Comparison of ENCODE assay signal across 8 mouse cellular contexts in the genomic region with DNA sequence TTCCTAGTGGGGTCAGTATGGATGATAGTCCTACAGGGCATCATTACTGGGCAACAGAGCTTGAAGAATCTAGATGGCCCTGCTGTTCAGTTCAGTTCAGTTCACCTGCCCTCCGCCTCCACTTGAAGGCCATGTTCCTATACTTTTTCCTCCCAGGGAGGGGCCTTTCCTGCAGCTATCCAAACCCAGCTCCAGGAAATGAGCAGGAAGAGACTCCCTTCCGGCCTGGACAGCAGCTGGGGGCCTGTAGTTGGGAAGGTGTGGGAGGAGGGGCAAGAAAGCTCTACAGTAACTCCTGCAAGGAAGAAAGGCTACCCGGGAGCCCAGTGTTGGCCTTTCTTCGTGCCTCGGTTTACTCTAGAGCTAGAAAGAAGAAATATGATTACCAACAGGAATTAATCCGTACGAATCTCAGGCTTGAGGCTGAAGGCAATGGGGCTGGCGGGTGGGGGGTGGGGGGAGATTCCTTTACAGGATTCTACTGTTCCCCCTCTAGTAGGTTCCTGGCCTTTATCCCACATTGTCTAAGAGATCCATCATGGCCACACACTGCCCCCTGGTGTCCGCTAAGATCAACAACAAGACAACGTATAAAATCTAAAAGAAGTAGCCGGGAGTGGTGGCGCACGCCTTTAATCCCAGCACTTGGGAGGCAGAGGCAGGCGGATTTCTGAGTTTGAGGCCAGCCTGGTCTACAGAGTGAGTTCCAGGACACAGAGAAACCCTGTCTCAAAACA. TPM values are rescaled to one million over a fixed set of nuclear protein-coding genes. Genes with fewer than 3 reads are reported as not detected.
DNase-seq lines count a peak whose midpoint lies in the region; ATAC-seq and TF ChIP-seq lines count a peak whose summit lies in the region.

No protein-coding gene starts in this region.

- H3K4me1 ChIP-seq in forebrain, postnatal 0 days (ENCODE audit: insufficient read depth), result peaks cover 9% of the 10 kb centered on the region
- peaks cover 20% of the 10 kb centered on the region for H3K4me1 ChIP-seq in forebrain, embryonic 13.5 days
- peaks cover 13% of the 10 kb centered on the region for H3K4me1 ChIP-seq in hindbrain, embryonic 14.5 days (replicated peaks; ENCODE audit: control insufficient read depth, insufficient read depth, low read length)

- H3K9me3 ChIP-seq in forebrain, postnatal 0 days (ENCODE audit: low read length), result no peaks in the 10 kb centered on the region
- H3K9me3 ChIP-seq in forebrain, embryonic 13.5 days (replicated peaks), result no peaks in the 10 kb centered on the region
- no peaks in the 10 kb centered on the region for H3K9me3 ChIP-seq in hindbrain, embryonic 14.5 days (ENCODE audit: control insufficient read depth, low read length)

- H3K4me2 ChIP-seq in forebrain, postnatal 0 days (ENCODE audit: low read depth), result no peak overlapping the region
- no peak overlapping the region for H3K4me2 ChIP-seq in forebrain, embryonic 13.5 days
- H3K4me2 ChIP-seq in hindbrain, embryonic 14.5 days (replicated peaks), result peak overlapping the region; percentile 97; the same call in 1 of the 2 replicates

- H3K4me3 ChIP-seq in forebrain, postnatal 0 days (ENCODE audit: low read depth, low read length), result no peak overlapping the region
- H3K4me3 ChIP-seq in forebrain, embryonic 13.5 days, result no peak overlapping the region
- no peak overlapping the region for H3K4me3 ChIP-seq in hindbrain, embryonic 14.5 days (replicated peaks; ENCODE audit: low read length)

- no peak for ATAC-seq in forebrain, postnatal 0 days
- no peak for ATAC-seq in forebrain, embryonic 13.5 days
- no peak for ATAC-seq in hindbrain, embryonic 14.5 days (ENCODE audit: low FRiP score)

- DNase-seq in forebrain, postnatal 0 days, result peak; percentile 78
- DNase-seq in adrenal gland, postnatal 36 days, result peak; percentile 63 to 79
- DNase-seq in forelimb bud, embryonic 11.5 days (ENCODE audit: low read depth, low spot score), result peak; percentile 73
- DNase-seq in hindbrain, embryonic 14.5 days (ENCODE audit: low spot score), result no peak
- peak; percentile 60 to 73 for DNase-seq in left cerebral cortex, adult 18-20 months (ENCODE audit: low spot score in 2 of 2)
- DNase-seq in mesoderm, embryonic 11.5 days (ENCODE audit: low read depth, low spot score), result peak; percentile 85
- peak; percentile 52 for DNase-seq in testis, postnatal 14 days (ENCODE audit: low spot score)

- H3K9ac ChIP-seq in forebrain, postnatal 0 days, result no peak overlapping the region
- no peak overlapping the region for H3K9ac ChIP-seq in forebrain, embryonic 13.5 days
- H3K9ac ChIP-seq in hindbrain, embryonic 14.5 days, result no peak overlapping the region

- no peak overlapping the region for H3K27ac ChIP-seq in forebrain, postnatal 0 days (ENCODE audit: low read depth, low read length)
- H3K27ac ChIP-seq in forebrain, embryonic 13.5 days, result no peak overlapping the region
- no peak overlapping the region for H3K27ac ChIP-seq in hindbrain, embryonic 14.5 days

- WGBS in forebrain, postnatal 0 days, result 38% methylated on average over 14 of the region's 14 CpGs
- WGBS in forebrain, embryonic 13.5 days, result 37% methylated on average over 14 of the region's 14 CpGs
- 33% methylated on average over 14 of the region's 14 CpGs for WGBS in hindbrain, embryonic 14.5 days

- peaks cover 15% of the 10 kb centered on the region for H3K27me3 ChIP-seq in forebrain, postnatal 0 days (ENCODE audit: insufficient read depth, low read length)
- H3K27me3 ChIP-seq in forebrain, embryonic 13.5 days, result peaks cover 51% of the 10 kb centered on the region
- peaks cover 27% of the 10 kb centered on the region for H3K27me3 ChIP-seq in hindbrain, embryonic 14.5 days (ENCODE audit: control insufficient read depth, insufficient read depth, low read length)

- peak; percentile 70 for TF ChIP-seq CTCF in forebrain, postnatal 0 days (IDR thresholded peaks at IDR 0.05; ENCODE audit: low read depth)

- H3K36me3 ChIP-seq in forebrain, postnatal 0 days (ENCODE audit: insufficient read depth), result no peaks in the 10 kb centered on the region
- H3K36me3 ChIP-seq in forebrain, embryonic 13.5 days (ENCODE audit: poor library complexity, severe bottlenecking), result no peaks in the 10 kb centered on the region
- no peaks in the 10 kb centered on the region for H3K36me3 ChIP-seq in hindbrain, embryonic 14.5 days (replicated peaks; ENCODE audit: control insufficient read depth, insufficient read depth)

RNA-seq across cellular contexts. Expression of a gene that starts 2.6 kb away (rescaled TPM):
- 42.9 and 46.0 TPM in 2 replicates for total RNA-seq in forebrain, postnatal 0 days (2014; rRNA removed)
- 93.4 and 102 TPM in 2 replicates for polyA plus RNA-seq in forebrain, postnatal 0 days (2015; fragmentation: Nextera tagmentation; extraction: Ambion mirVana)
- polyA plus RNA-seq in forebrain, embryonic 13.5 days (2015; fragmentation: Nextera tagmentation; extraction: Ambion mirVana), result 43.9 and 55.3 TPM in 2 replicates
- total RNA-seq in adrenal gland, postnatal 36 days (2021), result 10 to 100 TPM; 39.5 to 61.8 TPM
- 102 and 117 TPM in 2 replicates for polyA plus RNA-seq in hindbrain, embryonic 14.5 days (2014; fragmentation: Nextera tagmentation; extraction: Ambion mirVana)
- 10 to 100 TPM; 31.4 to 37.8 TPM for total RNA-seq in left cerebral cortex, adult 18-20 months (2021)

RNA-seq across cellular contexts. Expression of a gene that starts 5.1 kb away (rescaled TPM):
- 71.7 and 75.8 TPM in 2 replicates for total RNA-seq in forebrain, postnatal 0 days (2014; rRNA removed)
- 135 and 138 TPM in 2 replicates for polyA plus RNA-seq in forebrain, postnatal 0 days (2015; fragmentation: Nextera tagmentation; extraction: Ambion mirVana)
- polyA plus RNA-seq in forebrain, embryonic 13.5 days (2015; fragmentation: Nextera tagmentation; extraction: Ambion mirVana), result 92.6 and 109 TPM in 2 replicates
- 100 to 1,000 TPM in 1 of 2 experiments, 10 to 100 TPM in 1; 90.6 to 121 TPM for total RNA-seq in adrenal gland, postnatal 36 days (2021)
- polyA plus RNA-seq in hindbrain, embryonic 14.5 days (2014; fragmentation: Nextera tagmentation; extraction: Ambion mirVana), result 122 and 133 TPM in 2 replicates
- 10 to 100 TPM; 56.8 to 65.8 TPM for total RNA-seq in left cerebral cortex, adult 18-20 months (2021)

RNA-seq across cellular contexts. Expression of a gene that starts 11.9 kb away (rescaled TPM):
- 3.2 and 5.4 TPM in 2 replicates for total RNA-seq in forebrain, postnatal 0 days (2014; rRNA removed)
- polyA plus RNA-seq in forebrain, postnatal 0 days (2015; fragmentation: Nextera tagmentation; extraction: Ambion mirVana), result 7.8 and 9.1 TPM in 2 replicates
- polyA plus RNA-seq in forebrain, embryonic 13.5 days (2015; fragmentation: Nextera tagmentation; extraction: Ambion mirVana), result 4.4 and 4.5 TPM in 2 replicates
- total RNA-seq in adrenal gland, postnatal 36 days (2021), result 1 to 10 TPM; 1.5 to 2.5 TPM
- polyA plus RNA-seq in hindbrain, embryonic 14.5 days (2014; fragmentation: Nextera tagmentation; extraction: Ambion mirVana), result 5.3 and 6.0 TPM in 2 replicates
- total RNA-seq in left cerebral cortex, adult 18-20 months (2021), result 1 to 10 TPM; 7.0 to 8.8 TPM

RNA-seq across cellular contexts. Expression of a gene that starts 22.2 kb away (rescaled TPM):
- total RNA-seq in forebrain, postnatal 0 days (2014; rRNA removed), result 25.6 and 27.7 TPM in 2 replicates
- 18.8 and 22.5 TPM in 2 replicates for polyA plus RNA-seq in forebrain, postnatal 0 days (2015; fragmentation: Nextera tagmentation; extraction: Ambion mirVana)
- polyA plus RNA-seq in forebrain, embryonic 13.5 days (2015; fragmentation: Nextera tagmentation; extraction: Ambion mirVana), result 12.1 and 13.8 TPM in 2 replicates
- total RNA-seq in adrenal gland, postnatal 36 days (2021), result 10 to 100 TPM; 30.0 to 37.7 TPM
- polyA plus RNA-seq in hindbrain, embryonic 14.5 days (2014; fragmentation: Nextera tagmentation; extraction: Ambion mirVana), result 26.9 and 37.2 TPM in 2 replicates
- 10 to 100 TPM; 55.7 to 62.7 TPM for total RNA-seq in left cerebral cortex, adult 18-20 months (2021)

RNA-seq across cellular contexts. Expression of a gene that starts 30.4 kb away (rescaled TPM):
- total RNA-seq in forebrain, postnatal 0 days (2014; rRNA removed), result 0.10 and 0.15 TPM in 2 replicates
- polyA plus RNA-seq in forebrain, postnatal 0 days (2015; fragmentation: Nextera tagmentation; extraction: Ambion mirVana), result 0.36 and 0.61 TPM in 2 replicates
- polyA plus RNA-seq in forebrain, embryonic 13.5 days (2015; fragmentation: Nextera tagmentation; extraction: Ambion mirVana), result 1.2 and 1.9 TPM in 2 replicates
- under 1 TPM; 0.23 to 0.26 TPM for total RNA-seq in adrenal gland, postnatal 36 days (2021)
- polyA plus RNA-seq in hindbrain, embryonic 14.5 days (2014; fragmentation: Nextera tagmentation; extraction: Ambion mirVana), result 0.42 and 0.91 TPM in 2 replicates
- under 1 TPM; 0.46 to 0.56 TPM for total RNA-seq in left cerebral cortex, adult 18-20 months (2021)
